Mouse (Mus musculus): Measurements from ENCODE around the gene Copg1.
"Not testable (repeated sequence)": the region's sequence is repeated elsewhere in the genome, so short reads cannot be mapped to it uniquely, and the experiment has no call there.

Gene Copg1

GRCm38 (mm10) chr6:87876068-87876643, 11.5 kb upstream of the Copg1 start:
- DNase-seq = no peak

GRCm38 (mm10) chr6:87879010-87879409, 8.6 kb upstream of the Copg1 start:
- no peak for DNase-seq

GRCm38 (mm10) chr6:87879628-87880027, 8.0 kb upstream of the Copg1 start:
- DNase-seq = no peak

- DNase-seq = no peak
Observed at GRCm38 (mm10) chr6:87882221-87882620, 5.4 kb upstream of the Copg1 start.

GRCm38 (mm10) chr6:87882816-87883215, 4.8 kb upstream of the Copg1 start:
- peak; percentile 87 for DNase-seq

- no peak for DNase-seq
Observed at GRCm38 (mm10) chr6:87886721-87887120, 893 bp upstream of the Copg1 start.

GRCm38 (mm10) chr6:87893931-87894330, 6.3 kb downstream of the Copg1 start:
- no peak for DNase-seq

GRCm38 (mm10) chr6:87898028-87898427, 10.4 kb downstream of the Copg1 start:
- DNase-seq = no peak

- no peak for DNase-seq
Observed at GRCm38 (mm10) chr6:87906632-87907031, 19.0 kb downstream of the Copg1 start.

- DNase-seq = no peak
Observed at GRCm38 (mm10) chr6:87909181-87909580, 21.6 kb downstream of the Copg1 start.

- DNase-seq = no peak
Observed at GRCm38 (mm10) chr6:87911559-87911958, 23.9 kb downstream of the Copg1 start.

GRCm38 (mm10) chr6:87913661-87914325, 26.2 kb downstream of the Copg1 start, which contains the start of gene Hmces:
Gene Hmces (plus strand): TSS chr6:87913935.
- DNase-seq = peak; percentile 57

GRCm38 (mm10) chr6:87914326-87915102, 26.9 kb downstream of the Copg1 start:
- DNase-seq = peak; percentile 37

GRCm38 (mm10) chr6:87915939-87916338, 28.3 kb downstream of the Copg1 start:
- no peak for DNase-seq

- DNase-seq = no peak
Observed at GRCm38 (mm10) chr6:87921201-87921600, 33.6 kb downstream of the Copg1 start.

GRCm38 (mm10) chr6:87923624-87924023, 36.0 kb downstream of the Copg1 start:
- no peak for DNase-seq

- DNase-seq = no peak
Observed at GRCm38 (mm10) chr6:87935037-87935436, 47.4 kb downstream of the Copg1 start.

GRCm38 (mm10) chr6:87937178-87937788, 49.7 kb downstream of the Copg1 start:
- DNase-seq = no peak

GRCm38 (mm10) chr6:87938941-87939340, 51.3 kb downstream of the Copg1 start:
- DNase-seq = no peak

GRCm38 (mm10) chr6:87942179-87942578, 54.6 kb downstream of the Copg1 start:
- no peak for DNase-seq

- DNase-seq = not testable (repeated sequence)
Observed at GRCm38 (mm10) chr6:87962457-87962856, 74.8 kb downstream of the Copg1 start.
